Mouse (Mus musculus) limb, embryonic 14.5 days (tissue): ENCODE data around the gene Ostf1. TPM values are rescaled to one million over a fixed set of nuclear protein-coding genes. Genes with fewer than 3 reads are reported as not detected.

Experiments
- ATAC-seq: fragments of 200-750 bp; cut with Nextera tagmentation; 2 replicates; pipeline ENCODE4 v1.8.0; 2017; ENCODE audit warnings: low read depth, moderate number of reproducible peaks, moderate TSS enrichment; ENCODE audit not compliant: low FRiP score
- DNase-seq: peaks from one replicate; pipeline ENCODE4 v3.0.0-alpha.2; 2015; ENCODE audit warnings: low spot score
- H3K27ac ChIP-seq: fragments of 300-500 bp; sonication (generic); replicated peaks from 2 replicates; pipeline ENCODE4 v1.5.1; 2014; ENCODE audit warnings: low read depth, mild to moderate bottlenecking, low read length, moderate library complexity, mixed read lengths
- H3K27me3 ChIP-seq: fragments of 300-500 bp; sonication (generic); 2 replicates; pipeline ENCODE4 v1.6.1; 2014; ENCODE audit warnings: low read length, mixed read lengths; ENCODE audit not compliant: control insufficient read depth, insufficient read depth
- H3K36me3 ChIP-seq: fragments of 300-500 bp; sonication (generic); 2 replicates; pipeline ENCODE4 v1.6.1; 2014; ENCODE audit warnings: mild to moderate bottlenecking, low read length, moderate library complexity, mixed read lengths; ENCODE audit not compliant: control insufficient read depth, insufficient read depth
- H3K4me1 ChIP-seq: fragments of 300-500 bp; sonication (generic); 2 replicates; pipeline ENCODE4 v1.6.1; 2014; ENCODE audit warnings: antibody characterized with exemption, low read length, mixed read lengths; ENCODE audit not compliant: control insufficient read depth, insufficient read depth
- H3K4me2 ChIP-seq: fragments of 300-500 bp; sonication (generic); replicated peaks from 2 replicates; pipeline ENCODE4 v1.6.1; 2014; ENCODE audit warnings: low read depth, mild to moderate bottlenecking, low read length, moderate library complexity; ENCODE audit not compliant: severe bottlenecking
- H3K4me3 ChIP-seq: fragments of 300-500 bp; sonication (generic); replicated peaks from 2 replicates; pipeline ENCODE4 v1.5.1; 2014; ENCODE audit warnings: low read length
- H3K9ac ChIP-seq: fragments of 300-500 bp; sonication (generic); 2 replicates; pipeline ENCODE4 v1.6.1; 2014; ENCODE audit warnings: mild to moderate bottlenecking, low read depth, low read length, moderate library complexity; ENCODE audit not compliant: severe bottlenecking
- H3K9me3 ChIP-seq: fragments of 300-500 bp; sonication (generic); 2 replicates; pipeline ENCODE4 v1.6.1; 2016; ENCODE audit warnings: low read length; ENCODE audit not compliant: control insufficient read depth
- POLR2A ChIP-seq: fragments of 200-500 bp; IDR thresholded peaks from 2 replicates; pipeline ENCODE4 v1.8.0; 2012; ENCODE audit warnings: inconsistent platforms, mild to moderate bottlenecking, moderate library complexity, borderline replicate concordance; ENCODE audit not compliant: insufficient read depth, insufficient read length; ENCODE audit errors: extremely low read depth
- WGBS: fragments of 180-500 bp; shearing (Covaris S2); extraction: QIAGEN DNeasy Blood & Tissue Kit; methylation state at CpG from one replicate; pipeline ENCODE4 v1.1.7; 2014; 5-methylcytosine and 5-hydroxymethylcytosine counted together
- polyA plus RNA-seq, 2 experiments: library from polyadenylated mRNA; depleted of rRNA in 1 of 2; stranded (reverse) in 1 of 2; unstranded in 1 of 2; fragments of >200 nt; fragmentation: Nextera tagmentation in 1 of 2; extraction: Ambion mirVana in 1 of 2; gene quantifications; 2 replicates each; pipeline versions ENCODE4 v1.2.1 to v1.2.3; 2012 to 2014

The Ostf1 gene
- polyA plus RNA-seq, 2 experiments = 51.6 to 108 TPM

DNA sequence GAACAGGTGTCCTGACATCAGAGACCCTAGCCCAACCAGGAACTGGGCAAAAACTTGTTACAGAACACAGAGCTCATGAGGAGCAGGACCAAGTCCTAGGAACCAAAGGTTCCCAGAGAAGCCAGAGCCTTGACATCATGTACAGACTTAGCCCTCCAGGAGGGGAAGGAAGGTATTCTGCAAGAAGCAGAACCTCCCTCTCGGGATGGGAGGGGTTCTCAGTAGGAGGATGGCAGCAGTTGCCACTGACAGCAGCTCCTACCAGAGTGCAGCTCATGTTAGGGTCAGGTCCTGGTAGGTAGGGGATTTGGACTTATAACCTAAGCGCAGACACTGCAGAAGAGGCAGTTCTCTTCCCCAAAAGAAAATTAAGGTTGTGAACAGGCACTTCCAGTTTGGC lies 7.7 kb downstream of the Ostf1 start:
- no peaks in the 10 kb centered on the region for H3K9me3 ChIP-seq
- H3K27ac ChIP-seq = no peak overlapping the region
- no peak overlapping the region for H3K4me2 ChIP-seq
- H3K36me3 ChIP-seq = no peaks in the 10 kb centered on the region
- H3K4me3 ChIP-seq = no peak overlapping the region
- H3K4me1 ChIP-seq = no peaks in the 10 kb centered on the region
- no peak overlapping the region for H3K9ac ChIP-seq
- 86% methylated on average over 2 of the region's 2 CpGs for WGBS
- no peaks in the 10 kb centered on the region for H3K27me3 ChIP-seq
- ATAC-seq (no peak), DNase-seq (no peak)
- TF ChIP-seq POLR2A = no peak

- H3K27me3 ChIP-seq = no peaks in the 10 kb centered on the region
- no peak for TF ChIP-seq POLR2A
- H3K36me3 ChIP-seq = no peaks in the 10 kb centered on the region
- WGBS = 87% methylated on average over 1 of the region's 1 CpGs
- no peak overlapping the region for H3K9ac ChIP-seq
- H3K4me3 ChIP-seq = no peak overlapping the region
- H3K9me3 ChIP-seq = no peaks in the 10 kb centered on the region
- no peak for ATAC-seq
- H3K27ac ChIP-seq = no peak overlapping the region
- no peak for DNase-seq
- no peak overlapping the region for H3K4me2 ChIP-seq
- no peaks in the 10 kb centered on the region for H3K4me1 ChIP-seq
These were observed 11.9 kb downstream of the Ostf1 start for GRCm38 (mm10) chr19:18619691-18620090.

DNA sequence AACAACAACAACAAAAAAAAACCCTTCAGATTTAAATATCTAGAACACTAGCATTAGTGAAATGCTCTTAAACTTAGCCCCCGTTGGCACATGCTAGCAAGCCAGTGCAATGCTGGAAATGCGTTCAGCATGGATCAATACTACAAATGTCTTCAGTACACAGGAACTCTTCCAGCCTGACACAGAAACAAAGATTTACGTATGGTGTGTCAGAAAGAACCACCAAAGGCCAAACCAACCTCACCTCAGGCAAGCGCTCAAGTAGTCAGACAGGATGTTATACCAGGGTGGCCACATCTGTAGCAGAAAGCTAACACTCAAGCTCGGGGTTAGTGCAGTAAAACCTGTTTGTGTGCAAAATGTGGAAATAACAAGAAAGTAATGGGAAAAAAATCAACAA lies 12.6 kb downstream of the Ostf1 start:
- no peaks in the 10 kb centered on the region for H3K9me3 ChIP-seq
- no peak overlapping the region for H3K9ac ChIP-seq
- no peak overlapping the region for H3K4me2 ChIP-seq
- ATAC-seq = no peak
- H3K36me3 ChIP-seq = no peaks in the 10 kb centered on the region
- no peak overlapping the region for H3K4me3 ChIP-seq
- 71% methylated on average over 5 of the region's 5 CpGs for WGBS
- H3K27me3 ChIP-seq = no peaks in the 10 kb centered on the region
- no peaks in the 10 kb centered on the region for H3K4me1 ChIP-seq
- no peak overlapping the region for H3K27ac ChIP-seq
- no peak for TF ChIP-seq POLR2A
- no peak for DNase-seq

DNA sequence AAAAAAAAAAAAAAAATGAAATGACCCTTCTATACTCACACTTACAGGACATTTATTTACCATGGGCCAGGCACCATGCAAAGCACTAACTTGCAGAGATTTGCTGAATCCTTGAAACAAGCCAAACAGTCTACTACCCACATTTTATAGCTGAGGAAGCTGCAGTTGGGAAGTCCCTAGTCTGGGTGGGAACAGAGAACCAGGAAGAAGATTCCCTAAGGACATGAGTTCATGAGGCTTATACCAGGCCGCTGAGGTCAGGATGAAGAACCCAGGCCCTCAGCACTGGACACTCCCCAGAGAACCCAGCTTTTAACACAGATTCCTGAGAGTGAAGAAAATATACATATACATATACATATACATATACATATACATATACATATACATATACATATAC lies 14.1 kb downstream of the Ostf1 start:
- Histone ChIP-seq H3K4me1 (no peaks in the 10 kb centered on the region), H3K4me3 (no peak overlapping the region), H3K27ac (no peak overlapping the region), H3K36me3 (no peaks in the 10 kb centered on the region), H3K4me2 (no peak overlapping the region), H3K9ac (no peak overlapping the region), H3K9me3 (no peaks in the 10 kb centered on the region), H3K27me3 (no peaks in the 10 kb centered on the region)
- WGBS = 85% methylated on average over 1 of the region's 1 CpGs
- ATAC-seq = no peak
- no peak for TF ChIP-seq POLR2A
- no peak for DNase-seq

DNA sequence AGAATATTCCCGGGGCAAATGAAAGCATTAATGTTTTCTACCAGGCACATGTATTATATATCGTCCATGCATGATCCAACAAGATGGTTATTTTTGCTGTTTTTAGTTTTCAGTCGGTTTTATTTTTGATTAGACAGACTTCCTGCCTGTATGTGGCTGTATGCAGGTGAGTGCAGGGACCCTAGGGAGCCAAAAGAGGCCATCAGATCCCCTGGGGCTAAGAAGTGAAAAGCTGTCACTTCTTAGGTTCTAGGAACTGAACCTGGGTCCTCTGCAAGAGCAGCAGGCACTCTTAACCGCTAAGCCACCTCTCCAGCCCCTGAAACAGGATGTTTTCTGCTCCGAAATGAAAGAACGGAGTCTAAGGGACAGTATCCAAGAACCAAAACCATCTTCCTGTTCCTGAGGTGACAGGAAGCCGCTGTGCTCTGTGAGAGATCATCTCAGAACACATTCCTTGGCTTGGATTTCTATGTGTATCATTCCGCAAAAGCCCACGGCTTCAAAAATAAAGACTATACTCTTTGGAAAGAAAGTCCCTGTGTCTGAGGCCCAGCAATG lies 15.9 kb downstream of the Ostf1 start:
- Histone ChIP-seq H3K27me3 (no peaks in the 10 kb centered on the region), H3K36me3 (no peaks in the 10 kb centered on the region), H3K4me3 (no peak overlapping the region), H3K9ac (no peak overlapping the region), H3K27ac (no peak overlapping the region), H3K9me3 (no peaks in the 10 kb centered on the region), H3K4me2 (no peak overlapping the region), H3K4me1 (no peaks in the 10 kb centered on the region)
- ATAC-seq (no peak), DNase-seq (no peak)
- WGBS = 74% methylated on average over 9 of the region's 9 CpGs
- TF ChIP-seq POLR2A = no peak

- H3K9me3 ChIP-seq = no peaks in the 10 kb centered on the region
- ATAC-seq = no peak
- H3K27ac ChIP-seq = no peak overlapping the region
- 82% methylated on average over 7 of the region's 7 CpGs for WGBS
- no peak overlapping the region for H3K9ac ChIP-seq
- H3K27me3 ChIP-seq = no peaks in the 10 kb centered on the region
- H3K36me3 ChIP-seq = no peaks in the 10 kb centered on the region
- H3K4me2 ChIP-seq = no peak overlapping the region
- no peak overlapping the region for H3K4me3 ChIP-seq
- H3K4me1 ChIP-seq = no peaks in the 10 kb centered on the region
- no peak for DNase-seq
- TF ChIP-seq POLR2A = no peak
These were observed 17.3 kb downstream of the Ostf1 start for GRCm38 (mm10) chr19:18614337-18614736.
